Mouse (Mus musculus) bone marrow macrophage, adult 2 months (primary cell): ENCODE results near the gene Rras2.

ENCODE experiments used
- CTCF ChIP-seq: IDR thresholded peaks from 2 replicates; pipeline ENCODE4 v1.5.1; 2012; ENCODE audit warnings: low read depth, mild to moderate bottlenecking, low read length, moderate library complexity
- POLR2A ChIP-seq: IDR thresholded peaks from 2 replicates; pipeline ENCODE4 v1.6.1; 2012; ENCODE audit warnings: mild to moderate bottlenecking, low read depth, low read length, borderline replicate concordance

DNA sequence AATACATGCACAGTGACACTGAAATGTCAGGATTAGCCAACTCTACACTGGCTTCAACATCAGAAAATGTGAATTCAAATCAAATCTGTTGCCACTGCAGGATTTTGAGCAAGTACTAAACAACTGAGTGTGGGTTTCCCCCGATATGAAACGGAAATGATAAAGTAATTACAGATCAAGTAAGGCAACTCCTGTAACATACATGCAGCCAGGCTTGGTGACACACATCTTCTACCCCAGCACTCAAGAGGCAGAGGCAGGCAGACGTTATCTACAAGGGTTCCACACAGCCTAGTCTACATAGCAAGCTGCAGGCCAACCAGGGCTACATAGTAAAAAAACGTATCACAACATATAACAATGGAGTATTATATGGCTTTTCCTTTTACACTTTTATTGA lies 14.4 kb downstream of the Rras2 start:
- TF ChIP-seq CTCF (no peak), POLR2A (no peak)
